Mouse (Mus musculus) neural tube, embryonic 14.5 days (tissue): ENCODE results near the gene Tnnc2. TPM values are rescaled to one million over a fixed set of nuclear protein-coding genes. Genes with fewer than 3 reads are reported as not detected.

Experiments used
- ATAC-seq: fragments of 200-750 bp; cut with Nextera tagmentation; 2 replicates; pipeline ENCODE4 v1.8.0; 2017; ENCODE audit warnings: low read depth, mild to moderate bottlenecking, moderate TSS enrichment, moderate library complexity
- H3K27ac ChIP-seq: fragments of 300-500 bp; sonication (generic); 2 replicates; pipeline ENCODE4 v1.5.1; 2014; ENCODE audit warnings: low read depth, mild to moderate bottlenecking, control low read depth, low read length, moderate library complexity, mixed read lengths
- H3K27me3 ChIP-seq: fragments of 300-500 bp; sonication (generic); 2 replicates; pipeline ENCODE4 v1.6.1; 2014; ENCODE audit warnings: low read length; ENCODE audit not compliant: control insufficient read depth, insufficient read depth
- H3K36me3 ChIP-seq: fragments of 300-500 bp; sonication (generic); 2 replicates; pipeline ENCODE4 v1.6.1; 2014; ENCODE audit warnings: low read length, mixed read lengths; ENCODE audit not compliant: control insufficient read depth, insufficient read depth
- H3K4me1 ChIP-seq: fragments of 300-500 bp; sonication (generic); 2 replicates; pipeline ENCODE4 v1.6.1; 2014; ENCODE audit warnings: low read length; ENCODE audit not compliant: control insufficient read depth, insufficient read depth
- H3K4me2 ChIP-seq: fragments of 300-500 bp; sonication (generic); 2 replicates; pipeline ENCODE4 v1.6.1; 2014; ENCODE audit warnings: mild to moderate bottlenecking, low read depth, low read length, control low read depth
- H3K4me3 ChIP-seq: fragments of 300-500 bp; sonication (generic); 2 replicates; pipeline ENCODE4 v1.5.1; 2014; ENCODE audit warnings: low read depth, low read length, control low read depth, mixed read lengths
- H3K9ac ChIP-seq: fragments of 300-500 bp; sonication (generic); replicated peaks from 2 replicates; pipeline ENCODE4 v1.6.1; 2014; ENCODE audit warnings: low read depth, mild to moderate bottlenecking, control low read depth, low read length, mixed read lengths
- H3K9me3 ChIP-seq: fragments of 300-500 bp; sonication (generic); 2 replicates; pipeline ENCODE4 v1.6.1; 2016; ENCODE audit warnings: low read length; ENCODE audit not compliant: control insufficient read depth
- WGBS: fragments of 180-500 bp; shearing (Covaris S2); extraction: QIAGEN DNeasy Blood & Tissue Kit; methylation state at CpG from one replicate; pipeline ENCODE4 v1.1.7; 2014; 5-methylcytosine and 5-hydroxymethylcytosine counted together
- polyA plus RNA-seq: library from polyadenylated mRNA; unstranded; fragments of >200 nt; fragmentation: Nextera tagmentation; extraction: Ambion mirVana; gene quantifications from 2 replicates; pipeline ENCODE4 v1.2.1, GENCODE M21; 2014

Gene Tnnc2
- polyA plus RNA-seq, 1 experiment from 2014 or later: 6.4 TPM

- H3K27ac ChIP-seq: no peak overlapping the region
- WGBS: 88% methylated on average over 18 of the region's 18 CpGs
- no peak overlapping the region for H3K4me2 ChIP-seq
- ATAC-seq: no peak
- H3K9ac ChIP-seq: no peak overlapping the region
- no peak overlapping the region for H3K4me3 ChIP-seq
- H3K27me3 ChIP-seq: no peaks in the 10 kb centered on the region
- no peaks in the 10 kb centered on the region for H3K4me1 ChIP-seq
- peaks cover 32% of the 10 kb centered on the region for H3K36me3 ChIP-seq
- no peaks in the 10 kb centered on the region for H3K9me3 ChIP-seq
Measured at GRCm38 (mm10) chr2:164791841-164792261, 12.1 kb upstream of the Tnnc2 start.

DNA sequence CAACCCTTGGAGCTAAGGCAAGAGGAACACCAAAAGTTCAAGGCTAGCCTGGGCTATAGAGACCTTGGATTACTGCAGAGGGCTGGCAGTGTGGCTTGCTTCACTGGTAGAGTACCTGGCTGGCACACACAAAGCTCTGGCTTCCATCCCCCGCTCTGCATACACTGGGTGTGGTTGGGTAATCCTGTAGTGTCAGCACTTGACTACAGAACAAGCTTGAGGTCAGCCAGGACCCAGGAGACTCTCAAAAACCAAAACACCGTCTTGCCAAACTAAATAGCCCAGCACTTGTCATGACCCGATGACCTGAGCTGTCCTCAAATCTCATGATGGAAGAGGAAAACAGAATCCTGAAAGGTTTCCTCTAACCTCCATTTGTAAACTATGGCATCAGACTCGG, 10.7 kb upstream of the Tnnc2 start:
- Histone ChIP-seq H3K9ac (no peak overlapping the region), H3K27me3 (no peaks in the 10 kb centered on the region), H3K4me2 (no peak overlapping the region), H3K9me3 (no peaks in the 10 kb centered on the region), H3K4me1 (no peaks in the 10 kb centered on the region), H3K36me3 (peaks cover 26% of the 10 kb centered on the region), H3K4me3 (no peak overlapping the region), H3K27ac (no peak overlapping the region)
- ATAC-seq: no peak
- WGBS: 89% methylated on average over 4 of the region's 4 CpGs

- no peak for ATAC-seq
- Histone ChIP-seq H3K4me2 (no peak overlapping the region), H3K27ac (no peak overlapping the region), H3K9ac (no peak overlapping the region), H3K4me3 (no peak overlapping the region), H3K36me3 (peaks cover 14% of the 10 kb centered on the region), H3K4me1 (no peaks in the 10 kb centered on the region), H3K27me3 (no peaks in the 10 kb centered on the region), H3K9me3 (no peaks in the 10 kb centered on the region)
- WGBS: 81% methylated on average over 4 of the region's 4 CpGs
Measured at GRCm38 (mm10) chr2:164788411-164788810, 8.6 kb upstream of the Tnnc2 start.

DNA sequence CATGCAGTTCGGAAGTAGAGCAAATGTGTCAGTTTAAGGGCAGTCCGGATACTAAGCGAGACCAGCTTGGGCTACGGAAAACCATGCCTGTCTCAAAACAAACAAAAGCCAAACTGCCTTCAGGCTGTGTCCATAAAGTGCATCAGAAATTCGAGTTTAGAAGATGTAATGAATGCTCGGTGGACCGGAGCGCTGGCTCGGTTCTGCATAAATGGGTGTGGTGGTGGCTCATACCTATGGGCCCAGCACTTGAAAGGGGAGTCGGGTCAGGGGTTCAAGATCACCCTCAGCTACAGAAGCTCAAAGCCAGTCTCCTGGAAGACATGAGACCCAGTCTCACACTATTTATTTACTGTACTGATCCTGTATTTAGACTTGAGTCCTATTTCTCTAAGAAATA, 8.0 kb upstream of the Tnnc2 start:
- 85% methylated on average over 10 of the region's 10 CpGs for WGBS
- ATAC-seq: no peak
- H3K4me3 ChIP-seq: no peak overlapping the region
- H3K9me3 ChIP-seq: no peaks in the 10 kb centered on the region
- no peak overlapping the region for H3K27ac ChIP-seq
- no peaks in the 10 kb centered on the region for H3K27me3 ChIP-seq
- H3K36me3 ChIP-seq: peaks cover 11% of the 10 kb centered on the region
- no peak overlapping the region for H3K4me2 ChIP-seq
- no peaks in the 10 kb centered on the region for H3K4me1 ChIP-seq
- no peak overlapping the region for H3K9ac ChIP-seq

- H3K4me1 ChIP-seq: no peaks in the 10 kb centered on the region
- H3K4me3 ChIP-seq: peak overlapping the region; percentile 65; the same call in 1 of the 2 replicates
- no peaks in the 10 kb centered on the region for H3K27me3 ChIP-seq
- peaks cover 4% of the 10 kb centered on the region; the same call in 1 of the 2 replicates for H3K36me3 ChIP-seq
- H3K9me3 ChIP-seq: no peaks in the 10 kb centered on the region
- H3K9ac ChIP-seq: no peak overlapping the region; the same call in 1 of the 2 replicates
- ATAC-seq: no peak
- WGBS: 90% methylated on average over 3 of the region's 3 CpGs
- H3K4me2 ChIP-seq: peak overlapping the region; percentile 86
- H3K27ac ChIP-seq: no peak overlapping the region
Measured at GRCm38 (mm10) chr2:164787032-164787431, 7.3 kb upstream of the Tnnc2 start.

GRCm38 (mm10) chr2:164786388-164786885, 6.7 kb upstream of the Tnnc2 start:
- no peak for ATAC-seq
- 11% methylated on average over 15 of the region's 15 CpGs for WGBS

GRCm38 (mm10) chr2:164785481-164786387, 6.0 kb upstream of the Tnnc2 start, which contains the start of gene Snx21:
Gene Snx21, plus strand, starts transcription at chr2:164785823.
- H3K36me3 ChIP-seq: no peaks in the 10 kb centered on the region; the same call in 1 of the 2 replicates
- no peaks in the 10 kb centered on the region for H3K27me3 ChIP-seq
- peak within 1 kb of the TSS; percentile 76 for H3K9ac ChIP-seq
- peak; percentile 76 for ATAC-seq
- peak within 1 kb of the TSS; percentile 86 for H3K4me2 ChIP-seq
- WGBS: under 1% methylated on average over 68 of the region's 89 CpGs
- H3K27ac ChIP-seq: peak within 1 kb of the TSS; percentile 64
- no peaks in the 10 kb centered on the region for H3K4me1 ChIP-seq
- H3K9me3 ChIP-seq: no peaks in the 10 kb centered on the region
- H3K4me3 ChIP-seq: peak within 1 kb of the TSS; percentile 65

More at GRCm38 (mm10) chr2:164786388-164786885, 6.7 kb upstream of the Tnnc2 start:
- Histone ChIP-seq H3K9me3 (no peaks in the 10 kb centered on the region), H3K9ac (peak overlapping the region; percentile 76), H3K36me3 (no peaks in the 10 kb centered on the region; the same call in 1 of the 2 replicates), H3K4me1 (no peaks in the 10 kb centered on the region), H3K4me2 (peak overlapping the region; percentile 86), H3K4me3 (peak overlapping the region; percentile 65), H3K27ac (peak overlapping the region; percentile 64; the same call in 1 of the 2 replicates), H3K27me3 (no peaks in the 10 kb centered on the region)

DNA sequence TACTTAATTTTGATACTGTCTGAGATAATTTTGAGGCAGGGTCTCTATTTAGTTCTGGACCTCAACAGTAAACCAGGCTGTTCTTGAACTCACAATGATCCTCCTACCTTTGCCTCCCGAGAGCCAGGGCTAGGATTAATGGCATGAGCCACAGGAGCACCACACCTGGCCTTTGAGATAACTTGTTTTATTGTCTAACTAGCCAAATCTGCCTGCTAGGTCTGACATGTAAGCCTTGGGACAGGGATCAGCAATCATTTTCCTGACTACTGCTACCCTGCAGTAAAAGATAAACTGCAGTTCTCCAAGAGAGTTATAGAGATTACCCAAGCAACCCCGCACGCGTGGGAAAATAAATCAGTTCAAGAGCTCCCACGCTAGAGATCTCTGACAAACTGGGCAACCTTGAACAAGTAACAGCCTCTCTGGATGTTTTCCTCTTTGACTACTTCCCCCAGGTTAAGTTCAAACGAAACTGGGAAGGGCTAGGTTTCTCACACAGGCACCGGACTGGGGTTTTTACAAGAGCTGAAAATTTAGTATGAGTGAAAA, 5.2 kb upstream of the Tnnc2 start:
- Histone ChIP-seq H3K4me1 (no peaks in the 10 kb centered on the region), H3K4me3 (peak overlapping the region; percentile 65), H3K9ac (peak overlapping the region; percentile 76), H3K27me3 (no peaks in the 10 kb centered on the region), H3K9me3 (no peaks in the 10 kb centered on the region), H3K36me3 (no peaks in the 10 kb centered on the region; the same call in 1 of the 2 replicates), H3K4me2 (peak overlapping the region; percentile 86), H3K27ac (peak overlapping the region; percentile 64; the same call in 1 of the 2 replicates)
- ATAC-seq: no peak
- 12% methylated on average over 7 of the region's 7 CpGs for WGBS
